Mouse (Mus musculus): ENCODE measurements around the gene Flnc. TPM values are rescaled to one million over a fixed set of nuclear protein-coding genes. Genes with fewer than 3 reads are reported as not detected.
A peak's percentile ranks its signal among the peaks of the same experiment; 100 is the strongest.

Gene Flnc
- polyA plus RNA-seq, 2 experiments from 2014 or later, result not detected

DNA sequence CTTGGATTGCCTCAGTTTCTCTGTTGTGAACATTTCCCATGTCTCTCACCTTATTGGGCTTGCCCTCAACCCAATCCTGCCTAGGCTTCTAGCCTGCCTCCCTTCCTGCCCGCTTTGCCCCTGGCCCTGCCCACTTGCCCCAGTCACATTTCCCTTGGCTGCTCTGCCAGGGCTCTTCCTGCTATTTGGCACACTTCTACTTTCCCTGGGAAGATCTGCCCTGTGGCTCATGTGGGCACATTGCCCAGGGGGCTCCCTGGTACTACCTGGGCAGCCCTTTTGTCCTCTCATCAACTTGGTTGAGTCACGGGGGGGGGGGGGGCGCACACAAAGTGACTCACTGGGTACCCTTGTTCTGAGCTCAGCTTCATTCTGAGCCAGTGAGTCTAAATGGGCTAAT, 900 bp upstream of the Flnc start:
- no peak for ATAC-seq

DNA sequence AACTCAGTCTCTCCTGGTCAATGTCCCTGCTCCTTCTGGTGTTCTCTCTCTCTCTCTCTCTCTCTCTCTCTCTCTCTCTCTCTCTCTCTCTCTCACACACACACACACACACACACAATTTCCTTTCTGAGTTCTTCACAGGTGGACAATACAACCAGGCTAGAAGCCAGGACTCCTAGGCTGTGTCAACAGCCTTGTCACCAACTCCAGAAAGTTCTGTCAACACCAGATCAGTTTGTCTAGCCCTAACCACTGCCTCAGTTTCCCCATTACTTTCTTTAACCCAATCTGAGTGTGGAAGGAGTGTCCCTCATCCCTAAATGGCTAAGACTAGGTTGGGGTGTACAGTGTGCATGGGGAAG, 399 bp upstream of the Flnc start:
- ATAC-seq, result no peak

DNA sequence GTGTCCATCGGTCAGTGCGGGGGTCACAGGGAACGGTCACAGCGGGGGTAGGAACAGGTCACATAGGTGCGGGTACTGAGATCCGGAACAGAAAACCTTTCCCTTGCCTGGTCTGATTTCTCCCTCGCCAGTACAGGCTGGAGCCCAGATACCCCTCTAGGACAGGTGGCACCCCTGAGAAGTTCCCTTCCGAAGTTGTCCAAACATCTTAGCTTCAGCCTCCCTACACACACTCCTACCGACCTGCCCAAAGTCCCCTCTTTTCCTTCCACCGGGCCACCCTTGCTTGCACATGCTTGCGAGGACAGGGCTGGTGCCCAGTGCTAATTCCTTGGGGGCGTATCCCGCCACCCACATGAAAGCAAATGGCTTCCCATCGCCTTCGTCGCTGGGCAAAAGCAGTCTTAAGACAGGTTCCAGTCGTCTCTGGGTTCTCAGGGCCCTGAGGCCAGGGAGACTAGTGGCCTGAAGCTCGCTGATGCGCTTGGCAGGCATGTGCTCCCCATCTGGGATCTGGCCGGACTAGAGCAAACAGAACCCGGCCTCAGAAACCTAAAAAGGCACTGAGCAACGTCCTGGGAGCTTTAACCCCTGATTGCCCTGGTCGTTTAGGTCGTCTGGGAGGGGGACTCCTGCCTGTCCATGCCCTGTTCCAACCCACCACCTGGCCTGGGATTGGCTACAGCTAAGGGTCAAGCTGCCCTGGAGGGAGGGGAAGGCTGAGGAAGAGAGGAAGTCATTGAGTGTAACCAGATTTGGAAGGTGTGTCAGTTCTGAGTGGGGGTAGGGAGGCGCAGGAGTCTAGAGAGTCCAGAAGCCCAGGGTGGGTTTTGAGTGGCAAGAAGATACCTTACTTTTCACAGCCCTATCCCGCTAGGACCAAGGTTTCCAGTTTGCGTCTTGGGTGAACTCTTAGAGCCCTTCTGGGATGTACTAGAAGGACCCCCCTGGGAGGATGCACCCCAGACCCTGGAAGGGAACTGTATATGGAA, 1.0 kb downstream of the Flnc start:
- ATAC-seq, result no peak

DNA sequence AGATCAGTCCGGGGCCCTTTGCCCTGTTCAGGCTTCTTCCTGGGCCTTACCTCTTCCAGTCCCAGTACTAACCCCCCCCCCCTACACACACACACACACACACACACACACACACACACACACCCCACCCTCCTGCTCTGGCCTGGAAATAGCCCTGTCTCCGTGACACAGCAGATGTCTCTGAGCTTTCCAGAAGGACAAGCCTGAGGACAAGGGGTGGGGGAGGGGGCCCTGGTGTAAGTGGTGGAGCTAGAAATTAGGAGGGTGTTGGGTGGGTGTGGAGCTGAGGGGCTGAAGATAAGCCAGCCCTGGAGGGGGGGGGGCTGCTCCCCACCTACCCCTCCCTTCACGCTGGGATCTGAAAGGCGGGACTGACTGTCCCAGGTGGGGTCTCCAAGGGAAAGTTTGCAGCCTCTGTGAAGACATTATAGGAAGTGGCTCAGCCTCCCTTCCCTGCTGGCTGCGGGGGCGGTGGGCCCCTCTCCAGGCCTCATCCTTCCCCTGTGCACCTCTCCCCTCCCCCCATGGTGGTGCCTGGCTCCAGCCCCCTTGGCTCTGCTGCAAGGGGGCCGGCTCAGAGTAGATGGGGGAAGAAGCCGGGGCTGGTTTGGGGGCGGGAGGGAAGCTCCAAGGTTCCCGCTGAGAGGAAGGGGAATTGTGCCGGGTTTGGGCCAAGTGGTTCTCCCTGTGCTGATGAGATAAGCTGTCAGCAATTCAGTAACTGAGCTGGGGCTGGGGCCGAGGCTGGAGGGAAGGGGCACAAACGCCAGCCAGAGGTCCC, 2.0 kb downstream of the Flnc start:
- no peak for ATAC-seq

DNA sequence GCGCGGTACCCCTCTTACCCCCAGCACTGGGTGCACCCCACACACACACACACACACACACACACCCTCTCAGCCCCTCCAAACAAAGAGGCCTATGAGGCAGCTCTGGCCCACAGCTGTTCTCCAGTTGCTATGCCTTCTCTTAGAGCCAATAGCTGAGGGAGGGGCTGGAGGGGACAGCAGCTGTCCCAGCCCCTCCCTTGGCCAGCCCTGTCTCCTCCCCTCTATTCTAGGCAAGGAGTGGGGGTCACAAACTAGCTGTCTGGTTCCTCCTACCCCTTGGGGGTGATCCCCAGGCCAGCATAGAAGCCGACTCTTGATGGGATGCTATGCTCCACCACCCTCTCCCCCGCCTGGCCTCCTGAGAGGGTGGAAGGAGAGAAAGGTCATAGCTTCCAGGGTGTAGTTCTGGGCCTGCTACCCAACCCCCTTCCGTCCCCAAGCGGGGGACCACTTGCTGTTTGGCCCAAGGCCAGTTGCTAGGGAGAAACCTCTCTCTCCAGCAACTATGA, 2.9 kb downstream of the Flnc start:
- no peak for ATAC-seq

DNA sequence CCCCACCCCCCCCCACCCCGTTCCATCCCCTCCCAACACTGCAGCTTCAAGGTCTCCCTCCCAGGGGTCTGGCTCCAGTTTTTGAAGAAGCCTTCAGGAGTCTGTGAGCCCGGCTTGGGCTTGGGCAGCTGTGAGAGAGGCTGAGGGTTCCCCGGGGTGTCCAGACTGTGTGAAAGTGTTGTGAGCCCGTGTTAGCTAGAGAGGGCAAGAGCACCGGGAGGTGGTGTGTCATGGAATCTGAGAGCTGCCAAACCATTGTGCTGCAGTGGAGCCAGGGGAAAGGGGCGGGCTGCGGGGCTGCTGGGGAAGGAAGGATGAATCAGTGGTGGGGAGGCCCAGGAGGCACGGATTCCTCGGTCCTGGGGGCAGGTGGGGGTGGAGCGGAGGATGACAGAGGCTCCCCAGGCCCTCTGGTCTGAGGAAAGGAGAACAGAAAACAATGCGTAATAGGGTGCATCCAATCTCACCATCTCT, 3.4 kb downstream of the Flnc start:
- ATAC-seq, result no peak

DNA sequence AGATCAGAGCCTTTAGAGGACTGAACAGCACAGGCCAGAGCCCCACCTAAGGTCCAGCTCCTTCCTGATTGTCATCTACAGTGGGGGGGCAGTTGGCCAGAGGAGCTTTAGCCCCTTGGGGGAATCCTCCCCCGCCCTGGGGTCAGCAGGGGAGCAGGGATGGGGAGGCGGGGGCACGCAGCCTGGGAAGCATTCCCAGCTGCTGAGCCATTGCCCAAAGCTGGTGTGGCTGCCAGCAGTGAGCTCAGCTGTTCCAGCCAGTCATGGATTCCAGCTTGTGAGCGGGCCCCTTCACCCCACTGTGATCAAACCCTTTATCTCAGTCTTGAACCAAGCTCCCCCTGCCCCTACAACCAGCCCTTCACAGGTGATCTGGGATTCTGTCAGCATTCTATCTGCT, 6.2 kb downstream of the Flnc start:
- ATAC-seq, result no peak

DNA sequence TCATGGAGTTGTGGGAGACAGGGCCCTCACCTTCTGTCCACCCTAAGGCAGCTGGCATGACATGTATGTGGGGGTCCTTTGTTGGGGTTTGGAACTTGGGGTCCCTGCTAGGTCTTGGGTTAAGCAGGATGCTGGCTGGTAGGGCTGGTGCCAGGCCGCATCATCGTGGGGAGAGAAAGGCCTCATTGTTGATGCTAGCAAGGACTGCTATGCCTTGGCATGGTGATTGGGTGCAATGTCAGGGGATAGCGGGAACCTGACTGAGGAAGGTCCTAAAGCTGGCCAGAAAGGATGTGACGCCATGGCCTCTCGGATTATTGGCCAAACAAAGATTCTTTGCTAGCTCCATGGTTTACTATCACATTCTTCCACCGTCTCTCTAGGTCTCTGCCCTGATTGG, 6.7 kb downstream of the Flnc start:
- no peak for ATAC-seq

DNA sequence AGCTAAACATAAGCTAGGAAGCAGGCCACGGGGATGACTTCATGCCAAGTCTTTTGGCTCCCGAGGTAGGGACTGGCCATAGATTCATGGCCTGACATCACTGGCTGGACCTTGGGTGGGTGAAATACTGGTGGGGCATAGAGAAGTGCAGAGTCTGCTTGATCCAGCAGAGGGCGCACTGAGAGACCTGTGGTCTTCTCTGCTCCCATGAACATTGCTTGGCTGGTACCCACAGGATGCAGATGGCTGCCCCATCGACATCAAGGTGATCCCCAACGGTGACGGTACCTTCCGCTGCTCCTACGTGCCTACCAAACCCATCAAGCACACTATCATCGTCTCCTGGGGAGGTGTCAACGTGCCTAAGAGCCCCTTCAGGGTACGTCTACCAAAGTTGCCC, 11.7 kb downstream of the Flnc start:
- no peak for ATAC-seq

DNA sequence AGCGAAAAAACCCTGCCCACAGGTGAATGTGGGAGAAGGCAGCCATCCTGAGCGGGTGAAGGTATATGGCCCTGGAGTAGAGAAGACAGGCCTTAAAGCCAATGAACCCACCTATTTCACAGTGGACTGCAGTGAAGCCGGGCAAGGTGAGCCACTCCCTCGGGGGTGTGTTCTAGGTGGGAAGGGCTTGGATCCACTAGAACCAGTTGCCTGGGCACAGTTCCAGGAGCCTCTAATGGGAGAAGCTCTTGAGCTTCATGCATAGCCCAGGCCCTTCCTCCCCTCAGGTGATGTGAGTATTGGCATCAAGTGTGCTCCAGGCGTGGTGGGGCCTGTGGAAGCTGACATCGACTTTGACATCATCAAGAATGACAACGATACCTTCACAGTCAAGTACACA, 12.3 kb downstream of the Flnc start:
- ATAC-seq, result no peak

DNA sequence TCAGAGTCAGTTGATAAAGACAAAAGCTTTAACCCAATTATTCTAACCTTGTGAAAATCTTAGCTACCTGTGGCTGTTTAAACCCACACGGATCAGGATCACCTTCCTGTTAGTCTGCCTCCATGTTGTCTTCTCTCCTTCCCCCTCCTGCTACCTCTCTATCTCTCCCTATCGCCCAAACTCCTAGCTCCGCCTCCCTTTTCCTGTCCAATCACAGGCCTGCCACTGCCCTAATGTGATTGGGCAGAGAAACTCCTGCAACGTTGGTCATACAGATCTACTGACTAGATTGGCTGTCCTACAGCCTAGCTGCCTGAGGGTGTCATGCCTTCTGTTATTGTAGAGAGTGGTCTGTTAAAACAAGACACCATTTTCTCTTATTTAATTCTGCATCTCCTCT, 16.8 kb downstream of the Flnc start:
- ATAC-seq, result no peak

DNA sequence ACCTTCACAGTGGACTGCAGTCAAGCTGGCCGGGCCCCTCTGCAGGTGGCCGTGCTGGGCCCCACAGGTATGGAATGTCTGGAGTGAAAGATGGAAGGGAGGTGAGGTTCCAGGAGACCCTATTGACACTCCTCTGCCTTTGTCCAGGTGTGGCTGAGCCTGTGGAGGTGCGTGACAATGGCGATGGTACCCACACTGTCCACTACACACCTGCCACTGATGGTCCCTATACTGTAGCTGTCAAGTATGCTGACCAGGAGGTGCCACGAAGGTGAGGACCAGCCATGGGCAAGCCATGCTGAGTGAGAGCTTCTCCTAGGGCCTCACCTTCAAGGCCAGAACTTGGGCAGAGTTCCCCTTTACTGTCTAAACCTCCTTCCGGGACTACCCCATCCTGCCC, 17.6 kb downstream of the Flnc start:
- no peak for ATAC-seq

DNA sequence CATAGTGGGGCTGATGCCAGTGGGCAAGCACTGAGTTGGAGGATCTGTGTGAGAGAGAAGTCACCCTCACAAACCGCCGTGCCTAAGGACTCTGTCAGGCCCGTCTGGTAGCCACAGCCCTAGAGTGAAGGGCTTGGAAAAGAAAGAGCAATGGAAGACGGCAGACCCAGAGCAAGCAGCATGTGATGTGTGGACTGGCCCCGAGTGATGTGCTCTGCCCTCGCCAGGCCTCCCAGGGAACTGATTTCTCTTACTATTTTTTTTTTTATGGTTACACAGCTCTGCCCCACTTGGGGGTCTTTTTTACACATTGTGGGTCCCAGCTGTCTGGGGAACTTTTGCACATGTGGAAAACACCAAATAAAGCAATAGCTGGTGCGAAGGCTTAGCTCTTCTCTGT, 28.4 kb downstream of the Flnc start:
- no peak for ATAC-seq

DNA sequence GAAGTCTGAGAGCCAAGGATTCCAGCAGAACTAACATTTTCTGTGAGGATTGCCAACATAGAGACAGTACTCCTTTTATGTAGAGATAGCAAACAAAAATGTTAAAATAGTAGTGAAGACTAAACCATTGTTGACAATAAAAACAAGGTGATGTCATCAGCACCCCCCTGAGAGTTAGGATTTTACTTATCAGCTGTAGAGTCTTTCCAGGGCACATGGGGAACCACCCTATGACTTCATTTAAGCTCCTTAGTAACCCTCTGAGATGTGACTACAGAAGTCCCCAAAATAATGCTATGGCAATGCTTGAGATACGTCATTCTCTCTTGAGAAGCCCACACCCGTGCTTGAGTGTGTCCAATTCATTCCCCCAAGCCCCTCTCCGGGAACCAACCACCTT, 30.3 kb downstream of the Flnc start:
- ATAC-seq, result no peak

DNA sequence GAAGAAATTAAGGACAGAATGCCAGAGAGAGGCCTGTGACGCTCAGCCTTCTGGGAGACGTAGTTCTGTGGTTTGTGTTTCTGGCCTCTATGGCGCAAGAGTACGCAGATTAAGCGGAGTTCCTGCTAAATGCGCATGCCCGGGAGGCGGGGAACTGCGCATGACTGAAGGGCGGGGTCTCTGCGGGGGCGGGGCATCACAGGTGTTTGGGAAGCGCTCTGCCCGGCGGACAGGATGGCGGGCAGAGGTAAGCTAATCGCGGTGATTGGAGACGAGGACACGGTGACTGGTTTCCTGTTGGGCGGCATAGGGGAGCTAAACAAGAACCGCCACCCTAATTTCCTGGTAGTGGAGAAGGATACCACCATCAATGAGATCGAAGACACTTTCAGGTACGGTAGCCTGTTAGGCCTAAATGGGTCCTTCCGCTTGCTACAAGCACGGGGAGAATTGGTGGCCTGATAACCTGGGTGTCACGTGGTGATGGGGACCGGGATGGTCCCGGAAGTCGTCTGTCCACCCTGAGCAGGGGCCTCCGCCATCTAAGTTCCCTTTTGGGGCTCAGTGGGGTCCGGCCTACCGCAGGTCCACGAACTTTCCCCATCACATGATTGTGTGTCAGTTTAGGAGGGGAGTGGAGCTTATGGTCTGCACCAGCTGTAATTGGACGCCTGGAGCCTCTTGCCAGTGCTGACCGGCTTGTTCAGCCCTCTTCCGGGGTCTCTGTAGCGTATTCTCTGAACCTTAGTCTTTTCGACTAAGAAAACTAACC, 34.7 kb downstream of the Flnc start, which contains the start of gene Atp6v1f:
Gene Atp6v1f, plus strand, starts transcription at position 136 of the 772 bp plus-strand sequence.
- peak; percentile 81 for ATAC-seq

DNA sequence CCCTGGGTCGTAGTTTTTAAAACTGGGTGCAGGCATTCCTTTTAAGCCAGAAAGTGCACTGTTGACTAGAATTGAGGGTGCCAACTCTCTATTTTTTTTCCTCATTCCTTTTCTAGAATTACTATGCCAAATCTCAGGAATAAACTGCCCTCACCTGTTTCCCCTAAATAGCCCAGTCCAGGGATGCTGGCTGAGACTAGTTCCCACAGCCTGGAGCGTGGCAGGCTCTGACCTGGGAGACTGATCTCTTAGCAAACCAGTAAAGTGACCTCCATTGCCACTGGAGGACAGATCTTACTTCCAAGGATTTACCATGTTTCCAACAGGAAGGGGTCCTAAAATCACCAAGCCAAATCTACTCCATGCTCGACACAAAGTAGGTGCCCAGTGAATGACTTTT, 35.8 kb downstream of the Flnc start:
- ATAC-seq, result no peak

DNA sequence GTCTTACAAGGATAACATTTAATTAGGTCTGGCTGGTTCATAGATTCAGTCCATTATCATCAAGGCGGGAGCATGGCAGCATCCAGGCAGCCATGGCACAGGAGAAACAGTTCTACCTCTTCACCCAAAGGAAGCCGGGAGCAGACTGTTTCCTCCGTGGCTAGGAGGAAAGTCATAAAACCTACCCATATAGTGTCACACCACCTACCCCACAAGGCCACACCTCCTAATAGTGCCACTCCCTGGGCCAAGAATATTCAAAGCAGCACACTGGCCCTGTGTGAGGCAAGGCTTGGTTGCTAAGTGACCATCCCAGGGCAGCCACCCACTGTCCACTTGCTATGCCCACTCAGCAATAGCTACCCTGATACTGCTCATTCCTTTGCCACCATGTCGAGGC, 38.1 kb downstream of the Flnc start, which contains the start of gene Atp6v1fnb:
Gene Atp6v1fnb, plus strand, starts transcription at position 301 of the 400 bp plus-strand sequence.
- ATAC-seq, result no peak

DNA sequence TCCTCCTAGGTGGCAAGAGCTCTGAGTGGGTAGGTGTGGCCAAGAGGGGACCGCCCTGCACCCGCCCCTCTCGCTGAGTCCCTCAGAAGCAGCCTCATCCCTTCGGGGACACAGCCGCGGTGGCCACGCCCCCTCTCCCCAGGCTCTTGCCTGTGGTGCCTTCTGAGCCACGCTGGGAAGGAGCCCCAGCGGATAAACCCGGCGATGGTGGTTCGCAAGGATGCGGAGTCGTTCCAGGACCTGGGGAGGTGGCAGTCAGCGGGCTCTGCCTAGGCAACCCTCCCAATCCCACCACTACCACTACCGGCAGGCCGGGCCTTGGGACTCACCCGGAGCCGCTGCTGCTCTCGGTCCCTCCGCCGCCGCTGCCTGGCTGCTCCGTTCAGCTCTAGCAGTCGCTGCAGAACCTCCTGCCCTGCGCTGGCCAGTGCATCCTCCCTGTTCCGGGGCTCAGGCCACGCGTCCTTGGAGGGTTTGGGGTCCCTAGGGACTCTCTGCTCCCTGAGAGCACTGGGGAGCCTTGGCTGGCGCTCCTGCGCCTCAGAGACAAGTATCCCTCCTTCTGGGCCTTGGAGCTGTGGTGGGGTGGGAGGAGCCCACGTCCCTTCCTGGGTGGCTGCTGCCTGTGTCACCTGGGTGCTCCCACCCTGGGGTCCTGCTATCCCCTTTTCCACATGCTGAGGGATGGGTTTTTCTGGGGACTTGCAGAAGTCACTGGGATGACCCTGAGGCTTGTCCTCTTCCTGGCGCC, 41.1 kb downstream of the Flnc start:
- ATAC-seq, result peak; percentile 95

DNA sequence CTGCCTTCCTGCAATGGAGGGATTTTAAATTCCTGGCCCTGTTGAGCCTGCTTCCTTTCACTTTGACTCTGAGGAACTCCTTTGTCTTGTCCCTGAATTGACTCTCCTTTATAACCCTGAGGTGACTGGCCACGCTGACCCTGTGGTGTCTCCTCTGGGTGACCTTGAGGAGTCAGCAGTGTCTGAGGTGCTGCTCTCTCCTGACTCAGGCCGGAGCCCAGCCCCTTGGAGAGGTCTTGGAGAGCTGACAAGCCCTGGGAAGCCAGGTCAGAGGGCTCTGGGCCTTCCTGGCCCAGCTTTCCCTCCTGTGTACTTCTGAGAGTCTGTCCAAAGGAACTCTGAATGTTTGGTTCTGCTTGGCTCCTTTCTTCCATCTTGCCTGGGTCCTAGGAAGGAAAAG, 41.7 kb downstream of the Flnc start:
- no peak for ATAC-seq

DNA sequence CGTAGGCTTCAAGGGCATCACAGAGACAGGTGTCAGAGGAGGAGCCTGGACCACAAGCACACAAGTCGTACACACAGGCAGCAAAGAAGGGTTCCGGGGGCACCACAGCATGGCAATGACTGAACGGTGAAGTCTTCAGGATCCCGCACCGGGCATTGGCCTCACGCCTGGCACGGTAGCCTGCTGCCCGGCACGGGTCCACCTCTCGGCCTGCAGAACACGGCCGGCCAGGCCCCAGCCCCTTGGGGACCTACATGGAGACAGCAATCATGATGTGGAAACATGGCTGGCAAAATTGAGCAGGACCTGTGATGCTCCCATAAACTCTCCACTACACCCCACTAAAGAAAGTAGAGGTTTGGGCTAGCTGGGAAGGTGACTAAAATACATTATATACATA, 49.6 kb downstream of the Flnc start:
- ATAC-seq, result no peak

DNA sequence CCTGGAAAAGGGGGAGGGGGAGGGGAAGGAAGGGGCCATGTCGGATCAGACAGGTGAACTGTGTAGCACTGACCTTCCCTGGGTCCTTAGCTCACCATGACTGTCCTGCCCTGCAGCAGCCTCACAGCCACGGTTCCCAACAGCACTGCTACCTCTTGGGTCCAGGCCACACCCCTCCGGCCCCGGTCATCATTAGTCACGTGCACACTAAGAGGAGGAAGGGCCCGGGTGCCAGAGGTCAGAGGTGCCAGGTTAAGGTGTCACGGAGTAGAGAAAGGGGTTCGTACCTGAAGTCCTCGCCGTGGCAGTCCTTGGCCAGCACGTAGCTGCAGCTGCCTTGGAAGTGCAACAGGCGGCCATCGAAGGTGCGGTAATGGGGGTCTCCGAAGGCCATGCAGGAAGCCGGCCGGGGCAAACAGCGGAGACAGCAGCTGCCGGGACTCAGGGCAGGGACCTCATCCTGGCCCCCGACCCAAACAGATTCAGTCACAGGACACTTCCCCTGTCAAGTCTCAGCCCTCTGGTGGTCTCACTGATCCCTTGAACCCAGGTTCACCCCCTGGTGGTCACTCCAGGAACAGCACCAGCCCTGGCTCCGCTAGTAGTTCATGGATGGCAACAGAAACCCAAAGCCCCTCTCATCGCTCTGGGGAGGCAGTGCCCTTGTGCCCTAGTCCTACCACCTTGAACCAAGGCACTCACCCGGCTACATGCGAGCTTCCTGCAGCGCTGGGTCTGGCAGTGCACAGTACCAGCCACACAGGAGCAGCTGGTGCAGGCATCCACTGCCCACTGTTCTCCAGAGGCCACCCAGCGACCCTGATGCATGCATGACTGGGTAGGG, 51.9 kb downstream of the Flnc start:
- ATAC-seq, result no peak
